Mouse (Mus musculus): ENCODE results near the gene Btbd3.

Gene Btbd3

DNA sequence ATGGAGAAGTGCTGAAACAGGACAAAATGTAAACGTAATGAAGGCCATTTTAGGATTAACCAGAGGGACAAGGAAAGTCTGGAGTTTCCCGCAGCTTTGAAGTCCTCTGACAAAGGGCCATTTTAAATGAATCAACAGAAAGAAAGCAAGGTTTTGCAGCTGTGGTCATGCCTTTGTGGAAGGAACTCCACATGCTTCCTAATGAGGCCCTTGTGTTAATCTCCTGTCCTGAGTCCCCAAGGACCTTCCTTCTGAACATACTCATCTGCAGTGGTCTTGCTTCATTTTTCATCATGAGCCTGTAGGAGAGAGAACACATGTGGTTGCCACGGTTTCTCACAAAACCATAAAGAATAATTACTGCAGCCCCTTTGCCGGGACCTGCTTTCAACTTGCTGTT is 275.6 kb downstream of the Btbd3 start:
- DNase-seq (ENCODE audit: low read depth), result no peak

DNA sequence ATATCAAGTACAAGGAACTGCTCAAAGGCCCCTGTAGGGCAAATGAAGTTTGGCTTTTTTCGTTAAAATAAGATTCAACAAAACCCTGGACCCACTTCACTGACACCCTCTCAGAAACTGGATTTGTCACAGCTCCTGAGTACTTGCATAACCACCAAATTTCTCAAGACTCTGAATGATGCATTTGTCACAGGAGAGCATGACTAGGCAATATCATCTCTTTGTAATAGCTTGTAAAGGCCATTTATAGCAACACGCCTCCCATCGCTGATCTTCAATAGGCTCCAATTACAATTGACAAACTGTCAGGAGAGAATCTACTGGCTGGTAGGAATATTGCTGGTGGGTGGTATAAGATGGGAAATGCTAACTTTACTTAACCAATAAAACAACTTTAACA is 283.3 kb downstream of the Btbd3 start:
- no peak for DNase-seq (ENCODE audit: low read depth)

DNA sequence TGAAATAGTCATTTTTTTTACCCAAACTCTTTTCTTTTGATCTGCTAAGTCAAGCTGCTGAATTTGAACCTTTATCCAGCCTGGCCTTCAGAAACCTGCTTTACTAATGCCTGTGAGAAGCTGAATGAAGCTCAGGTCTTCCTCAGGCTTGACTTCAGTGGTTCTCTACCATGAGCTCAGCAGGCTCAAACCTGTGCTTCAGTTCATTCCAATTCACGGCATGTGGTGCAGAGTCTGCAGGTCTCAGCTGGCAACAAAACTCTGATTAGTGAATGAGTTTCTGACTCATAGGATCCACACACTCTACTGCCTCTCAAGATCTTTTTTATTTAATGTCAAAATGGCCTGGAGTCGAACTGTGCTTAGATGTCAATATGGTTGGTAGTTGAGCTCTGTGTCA is 292.6 kb downstream of the Btbd3 start:
- no peak for DNase-seq (ENCODE audit: low read depth)

DNA sequence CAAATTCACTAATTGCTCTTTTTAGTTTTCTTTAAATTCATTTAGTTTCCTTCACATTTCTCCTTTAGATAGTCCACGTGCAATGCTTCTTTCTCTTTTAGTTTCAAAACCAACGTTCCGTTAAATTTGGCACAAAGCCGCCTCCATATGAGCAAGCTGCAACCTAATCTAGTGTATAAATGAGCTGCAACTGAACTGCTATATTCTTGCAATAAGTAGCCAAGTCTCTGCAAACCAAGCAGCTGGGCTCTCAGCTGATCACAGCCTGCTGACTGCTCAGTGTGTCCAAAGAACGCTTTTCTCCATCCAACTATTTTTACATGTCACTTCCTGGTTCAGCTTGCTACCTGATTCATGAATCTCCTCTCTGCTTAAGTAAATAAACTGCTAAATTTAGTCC is 295.2 kb downstream of the Btbd3 start:
- DNase-seq (ENCODE audit: low read depth), result no peak

DNA sequence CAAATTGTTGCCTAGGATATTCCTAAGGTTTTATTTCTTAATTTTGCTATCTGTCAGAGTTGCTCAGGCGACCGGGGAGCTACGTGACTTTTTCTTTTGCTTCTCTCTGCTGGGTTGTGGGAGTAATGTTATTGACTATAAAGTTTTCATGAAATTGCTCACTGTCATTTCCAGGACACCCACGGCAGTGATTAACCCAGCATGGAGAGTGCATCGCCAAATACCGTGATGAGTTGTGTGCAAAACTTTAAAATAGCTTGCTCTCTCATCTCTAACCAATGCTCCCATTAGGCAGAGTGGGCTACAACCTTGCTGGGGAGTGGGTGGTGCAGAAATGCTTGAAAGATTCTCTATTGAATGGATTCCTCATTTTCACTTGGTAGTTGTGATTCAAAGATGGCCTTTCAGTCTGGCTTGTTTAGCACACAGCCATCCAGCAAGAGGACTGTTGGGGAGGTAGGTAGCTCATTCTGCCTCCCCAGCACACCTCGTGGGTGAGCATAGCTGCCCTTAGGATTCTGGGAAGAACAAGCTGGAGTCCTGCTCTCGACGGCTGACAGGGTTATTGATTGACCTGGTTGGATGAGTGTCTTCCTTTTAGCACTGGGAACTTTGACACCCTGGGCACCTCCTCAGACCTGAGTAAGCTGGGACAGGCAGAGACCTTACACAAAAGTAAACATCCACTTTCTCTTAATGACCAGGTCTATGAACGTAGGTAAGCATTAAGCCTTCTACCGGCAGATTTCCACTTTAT is 298.9 kb downstream of the Btbd3 start:
- no peak for DNase-seq (ENCODE audit: low read depth)

DNA sequence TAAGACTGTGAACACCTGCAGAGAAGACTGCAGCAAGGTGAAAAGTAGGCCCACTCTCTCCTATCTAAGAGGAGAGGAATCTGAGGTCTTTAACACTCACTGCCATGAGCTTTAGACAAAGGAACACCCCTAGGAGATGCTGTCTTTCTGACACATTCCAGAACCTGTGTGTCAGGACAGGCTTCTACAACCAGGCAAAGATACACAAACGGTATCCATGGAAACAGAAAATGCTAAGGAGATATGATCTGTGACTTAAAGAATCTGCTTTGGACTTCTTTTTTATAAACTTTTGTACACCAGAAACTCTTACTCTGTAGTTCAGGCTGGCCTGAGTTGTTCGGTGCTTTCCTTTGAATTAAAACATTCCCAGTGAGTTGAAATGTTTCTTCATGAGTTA is 329.6 kb downstream of the Btbd3 start:
- no peak for DNase-seq (ENCODE audit: low read depth)

DNA sequence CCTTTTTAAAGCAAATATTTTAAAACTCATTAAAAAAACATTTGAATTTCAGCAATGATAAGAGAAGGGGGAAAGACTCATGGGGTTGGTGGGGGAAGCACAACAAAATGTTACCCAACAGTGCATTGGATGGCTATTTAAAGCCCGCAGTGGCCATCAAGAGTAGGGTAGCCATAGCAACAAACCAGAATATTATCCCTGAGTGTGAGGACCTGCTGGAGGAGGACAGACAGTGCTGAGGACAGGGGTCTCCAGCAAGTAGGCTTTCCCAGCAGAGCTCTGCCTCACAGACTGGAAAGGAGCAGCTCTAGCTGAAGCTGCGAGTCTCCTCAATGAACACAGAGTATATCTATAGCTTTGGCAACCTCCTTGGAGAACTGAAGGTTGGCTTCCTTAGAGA is 331.0 kb downstream of the Btbd3 start:
- no peak for DNase-seq (ENCODE audit: low read depth)

DNA sequence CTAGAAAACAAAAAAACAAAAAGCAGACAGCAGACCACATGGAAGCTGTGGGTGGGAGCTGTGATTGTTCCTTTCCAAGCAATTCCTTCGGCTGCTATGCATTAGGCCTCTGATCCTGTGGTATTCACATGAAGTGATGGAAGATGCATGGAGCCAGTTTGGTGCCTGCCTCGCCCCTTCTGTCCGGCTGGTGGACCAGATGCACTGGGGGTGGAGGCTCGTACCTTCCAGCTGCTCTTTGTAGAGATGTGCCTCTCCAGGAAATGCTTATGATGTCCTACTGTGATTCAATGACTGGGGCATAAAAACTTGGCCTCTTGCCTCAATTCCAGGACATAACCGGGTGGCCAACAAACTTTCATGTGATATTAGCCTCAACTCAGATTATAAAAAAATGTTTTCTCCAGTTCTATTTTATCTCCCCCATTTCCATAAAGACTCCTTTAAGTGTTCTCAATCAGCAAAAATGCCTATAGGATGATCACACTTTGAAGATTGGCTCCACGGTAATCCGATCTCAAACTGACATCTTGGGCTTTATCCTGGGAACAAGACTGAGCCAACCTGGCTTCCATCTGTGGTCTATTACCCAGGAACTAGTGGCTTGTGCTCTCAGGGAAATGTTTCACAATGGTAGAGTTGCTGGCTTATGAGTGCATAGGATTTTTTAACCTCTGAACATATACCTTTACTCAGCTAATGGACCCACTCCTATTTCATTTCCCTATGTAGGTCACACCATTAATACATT is 331.6 kb downstream of the Btbd3 start:
- no peak for DNase-seq (ENCODE audit: low read depth)

DNA sequence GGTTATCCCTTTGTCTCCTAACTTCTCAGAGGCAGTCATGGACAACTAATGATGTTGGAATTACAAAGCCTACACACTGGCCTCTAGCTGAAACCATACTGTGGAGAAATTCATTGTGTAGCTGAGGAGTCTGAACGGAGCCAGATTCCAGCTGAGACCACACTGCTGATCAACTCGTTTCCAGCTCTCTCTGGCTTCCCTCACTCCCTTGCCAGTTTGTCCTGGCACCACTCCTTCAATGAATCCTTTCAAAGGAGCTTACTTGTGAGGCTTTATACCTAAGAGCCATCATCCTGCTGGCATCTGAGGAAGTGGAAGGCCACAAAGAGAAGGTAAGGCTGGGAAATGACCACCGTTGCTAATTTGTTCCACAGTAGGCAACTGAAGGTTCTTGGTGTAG is 332.7 kb downstream of the Btbd3 start:
- DNase-seq (ENCODE audit: low read depth), result peak; percentile 41

DNA sequence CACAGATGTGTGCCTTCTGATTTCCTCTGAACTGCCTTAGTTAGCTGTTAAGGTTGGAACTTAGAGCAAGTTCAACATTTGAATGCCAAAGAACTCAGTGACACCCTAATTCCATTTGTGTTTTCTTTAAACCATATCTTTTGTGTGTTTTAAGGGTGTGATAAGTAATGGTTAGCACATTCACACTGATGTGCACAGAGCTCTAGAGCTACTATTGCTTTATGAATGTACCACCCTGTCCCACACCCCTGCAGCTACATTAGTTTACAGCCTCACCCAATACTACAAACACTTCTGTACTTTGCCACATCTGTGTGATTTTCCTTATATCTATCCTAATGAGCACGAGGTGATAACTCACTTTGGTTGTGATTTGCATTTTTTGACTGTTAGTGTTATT is 333.9 kb downstream of the Btbd3 start:
- no peak for DNase-seq (ENCODE audit: low read depth)

DNA sequence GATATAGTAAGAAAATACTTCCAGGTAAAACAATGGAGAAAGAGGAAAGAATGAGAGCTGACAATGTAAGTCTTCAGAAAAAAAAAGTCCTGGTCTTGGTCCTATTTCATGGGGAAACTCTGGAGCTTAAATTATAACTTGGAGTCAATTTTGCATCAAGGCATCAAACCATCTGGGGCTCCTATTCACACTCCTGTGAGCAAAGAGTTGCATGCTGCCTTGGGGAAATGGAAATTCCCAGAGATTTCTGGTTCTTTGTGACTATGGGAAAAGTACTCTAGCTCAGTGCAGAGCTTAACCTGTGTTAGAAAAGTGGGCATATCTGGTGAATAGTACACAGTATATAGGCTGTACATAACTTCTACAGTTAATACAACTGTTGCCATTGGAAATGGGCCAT is 356.0 kb downstream of the Btbd3 start:
- no peak for DNase-seq (ENCODE audit: low read depth)

DNA sequence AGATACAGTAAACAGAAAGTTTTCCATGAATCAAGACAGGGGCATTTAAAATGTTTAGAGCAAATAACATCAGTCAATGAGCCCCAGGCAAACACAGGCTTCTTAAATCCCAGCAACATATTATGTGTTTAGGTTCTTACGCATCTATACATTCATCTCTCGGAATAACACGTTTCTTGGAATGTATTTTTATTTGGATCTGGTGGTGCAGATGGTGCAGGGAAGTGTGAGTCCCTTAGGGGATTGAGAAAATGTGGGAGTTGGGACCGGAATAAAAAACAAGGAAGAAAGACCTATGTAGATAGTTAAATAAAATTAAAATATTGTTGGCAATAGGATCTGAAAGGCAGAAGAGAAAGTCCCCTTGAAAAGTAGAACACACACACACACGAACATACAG is 361.1 kb downstream of the Btbd3 start:
- no peak for DNase-seq (ENCODE audit: low read depth)

All from fibroblast of lung, adult 2 months (primary cell).